Mouse (Mus musculus): ENCODE results near the gene Uri1. TPM values are rescaled to one million over a fixed set of nuclear protein-coding genes. Genes with fewer than 3 reads are reported as not detected.

Gene Uri1
- polyA plus RNA-seq, 1 experiment from 2014 or later: 27.5 TPM

- Histone ChIP-seq H3K4me1 (ENCODE audit: control insufficient read depth, insufficient read depth, low read length) (no peaks in the 10 kb centered on the region), H3K4me3 (replicated peaks; ENCODE audit: low read length) (no peak overlapping the region), H3K9me3 (replicated peaks; ENCODE audit: control insufficient read depth, low read length) (no peaks in the 10 kb centered on the region), H3K27ac (ENCODE audit: low read length) (no peak overlapping the region), H3K27me3 (ENCODE audit: control insufficient read depth, insufficient read depth, low read length) (no peaks in the 10 kb centered on the region), H3K4me2 (ENCODE audit: low read depth, low read length) (no peak overlapping the region), H3K36me3 (ENCODE audit: control insufficient read depth, insufficient read depth, low read length) (no peaks in the 10 kb centered on the region), H3K9ac (ENCODE audit: low read length) (no peak overlapping the region)
- WGBS: 73% methylated on average over 5 of the region's 5 CpGs
- ATAC-seq (ENCODE audit: insufficient read depth, low FRiP score): no peak
Observed at GRCm38 (mm10) chr7:38047229-38047628, 23.9 kb upstream of the Uri1 start.

DNA sequence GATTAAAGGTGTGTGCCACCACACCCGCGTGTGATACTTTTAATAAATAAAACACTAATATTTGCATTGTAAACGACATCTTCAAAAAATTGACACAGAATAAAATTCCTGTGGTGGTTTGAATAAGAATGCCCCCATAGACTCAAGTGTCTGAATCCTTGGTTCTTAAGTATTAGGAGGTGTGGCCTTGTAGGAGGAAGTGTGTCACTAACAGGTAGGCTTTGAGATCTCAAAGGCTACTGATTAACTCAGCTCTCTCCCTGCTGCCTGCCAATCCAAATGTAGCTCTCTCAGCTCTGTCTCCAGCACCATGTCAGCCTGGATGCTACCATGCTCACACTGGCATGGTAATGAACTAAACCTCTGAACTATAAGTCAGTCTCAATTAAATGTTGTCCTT is 17.9 kb upstream of the Uri1 start:
- Histone ChIP-seq H3K4me1 (ENCODE audit: control insufficient read depth, insufficient read depth, low read length) (no peaks in the 10 kb centered on the region), H3K27me3 (ENCODE audit: control insufficient read depth, insufficient read depth, low read length) (no peaks in the 10 kb centered on the region), H3K9me3 (replicated peaks; ENCODE audit: control insufficient read depth, low read length) (no peaks in the 10 kb centered on the region), H3K4me2 (ENCODE audit: low read depth, low read length) (no peak overlapping the region), H3K36me3 (ENCODE audit: control insufficient read depth, insufficient read depth, low read length) (no peaks in the 10 kb centered on the region), H3K4me3 (replicated peaks; ENCODE audit: low read length) (no peak overlapping the region), H3K27ac (ENCODE audit: low read length) (no peak overlapping the region), H3K9ac (ENCODE audit: low read length) (no peak overlapping the region)
- no peak for ATAC-seq (ENCODE audit: insufficient read depth, low FRiP score)
- WGBS: 70% methylated on average over 3 of the region's 3 CpGs

DNA sequence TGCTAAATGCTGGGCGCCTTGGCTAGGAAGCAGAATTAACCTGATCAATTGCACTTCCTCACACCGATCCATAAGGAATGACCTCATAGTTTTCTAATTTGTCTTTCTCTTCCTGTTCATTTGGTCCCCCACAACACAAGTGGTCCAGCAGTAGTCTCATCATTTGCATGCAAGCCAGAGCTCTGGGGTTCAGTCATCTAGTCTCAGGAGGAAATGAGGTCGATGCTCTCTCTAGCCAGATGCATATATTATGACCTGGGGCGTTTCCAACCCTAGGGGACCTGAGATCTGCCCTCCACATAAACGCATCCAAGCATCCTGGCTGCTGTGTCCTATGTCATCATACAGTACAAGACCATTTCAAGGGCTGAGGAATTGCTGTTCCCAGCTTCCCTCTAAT is 14.2 kb upstream of the Uri1 start:
- H3K4me1 ChIP-seq (ENCODE audit: control insufficient read depth, insufficient read depth, low read length): no peaks in the 10 kb centered on the region
- H3K27me3 ChIP-seq (ENCODE audit: control insufficient read depth, insufficient read depth, low read length): no peaks in the 10 kb centered on the region
- whole genome bisulfite sequencing: 78% methylated on average over 5 of the region's 5 CpGs
- H3K36me3 ChIP-seq (ENCODE audit: control insufficient read depth, insufficient read depth, low read length): no peaks in the 10 kb centered on the region
- no peak for ATAC-seq (ENCODE audit: insufficient read depth, low FRiP score)
- H3K4me3 ChIP-seq (replicated peaks; ENCODE audit: low read length): no peak overlapping the region
- no peak overlapping the region for H3K4me2 ChIP-seq (ENCODE audit: low read depth, low read length)
- no peaks in the 10 kb centered on the region for H3K9me3 ChIP-seq (replicated peaks; ENCODE audit: control insufficient read depth, low read length)
- H3K9ac ChIP-seq (ENCODE audit: low read length): no peak overlapping the region
- H3K27ac ChIP-seq (ENCODE audit: low read length): no peak overlapping the region

DNA sequence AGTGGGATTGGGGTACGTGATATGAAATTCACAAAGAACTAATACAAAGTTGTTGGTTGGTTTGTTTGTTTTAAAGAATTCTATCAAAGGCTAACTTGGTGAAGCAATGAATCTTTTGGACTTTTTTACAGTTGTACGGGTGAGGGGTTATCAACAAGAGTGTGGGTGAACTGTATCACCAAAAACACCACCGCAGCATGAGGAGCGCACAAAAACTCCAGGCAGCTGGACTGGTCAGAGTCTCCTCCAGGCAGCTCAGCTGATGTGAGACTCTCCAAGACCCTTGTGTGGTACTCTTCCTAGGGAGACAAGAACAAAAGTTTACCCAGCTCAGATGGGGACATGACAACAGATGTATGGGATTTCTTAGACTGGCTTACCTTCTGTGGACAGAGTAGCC is 7.8 kb upstream of the Uri1 start:
- no peak for ATAC-seq (ENCODE audit: insufficient read depth, low FRiP score)
- no peak overlapping the region for H3K27ac ChIP-seq (ENCODE audit: low read length)
- H3K4me2 ChIP-seq (ENCODE audit: low read depth, low read length): no peak overlapping the region
- peaks cover 2% of the 10 kb centered on the region; the same call in 1 of the 2 replicates for H3K4me1 ChIP-seq (ENCODE audit: control insufficient read depth, insufficient read depth, low read length)
- H3K9me3 ChIP-seq (replicated peaks; ENCODE audit: control insufficient read depth, low read length): no peaks in the 10 kb centered on the region
- no peak overlapping the region for H3K4me3 ChIP-seq (replicated peaks; ENCODE audit: low read length)
- no peaks in the 10 kb centered on the region for H3K36me3 ChIP-seq (ENCODE audit: control insufficient read depth, insufficient read depth, low read length)
- 75% methylated on average over 4 of the region's 4 CpGs for WGBS
- no peak overlapping the region for H3K9ac ChIP-seq (ENCODE audit: low read length)
- H3K27me3 ChIP-seq (ENCODE audit: control insufficient read depth, insufficient read depth, low read length): no peaks in the 10 kb centered on the region

DNA sequence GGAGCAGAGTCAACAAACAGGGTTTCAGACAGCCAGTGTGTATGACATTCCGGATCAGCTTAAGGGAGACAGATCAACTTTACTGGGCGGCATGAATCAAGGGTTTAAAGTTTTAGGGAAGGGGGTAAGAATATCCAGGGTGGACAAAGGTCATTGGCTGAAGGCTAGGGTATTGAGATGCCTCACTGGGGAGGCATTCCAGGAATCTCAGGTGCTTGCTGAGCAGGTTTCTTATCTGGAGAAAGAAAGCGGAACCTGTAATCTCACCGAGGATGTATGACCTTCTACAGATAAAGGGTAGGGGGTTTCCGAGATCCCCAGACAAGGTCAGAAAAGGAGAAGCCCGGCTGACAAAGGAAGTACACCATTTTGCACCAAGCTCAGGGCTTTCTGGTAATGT is 7.3 kb upstream of the Uri1 start:
- no peak overlapping the region for H3K4me2 ChIP-seq (ENCODE audit: low read depth, low read length)
- H3K27me3 ChIP-seq (ENCODE audit: control insufficient read depth, insufficient read depth, low read length): no peaks in the 10 kb centered on the region
- H3K27ac ChIP-seq (ENCODE audit: low read length): no peak overlapping the region
- no peaks in the 10 kb centered on the region for H3K36me3 ChIP-seq (ENCODE audit: control insufficient read depth, insufficient read depth, low read length)
- H3K9ac ChIP-seq (ENCODE audit: low read length): no peak overlapping the region
- 22% methylated on average over 6 of the region's 6 CpGs for WGBS
- no peak for ATAC-seq (ENCODE audit: insufficient read depth, low FRiP score)
- no peaks in the 10 kb centered on the region for H3K9me3 ChIP-seq (replicated peaks; ENCODE audit: control insufficient read depth, low read length)
- H3K4me1 ChIP-seq (ENCODE audit: control insufficient read depth, insufficient read depth, low read length): peaks cover 2% of the 10 kb centered on the region; the same call in 1 of the 2 replicates
- H3K4me3 ChIP-seq (replicated peaks; ENCODE audit: low read length): no peak overlapping the region

GRCm38 (mm10) chr7:38029986-38030385 is 6.6 kb upstream of the Uri1 start:
- WGBS: 17% methylated on average over 2 of the region's 2 CpGs
- no peak for ATAC-seq (ENCODE audit: insufficient read depth, low FRiP score)
- Histone ChIP-seq H3K4me1 (ENCODE audit: control insufficient read depth, insufficient read depth, low read length) (peaks cover 2% of the 10 kb centered on the region; the same call in 1 of the 2 replicates), H3K9me3 (replicated peaks; ENCODE audit: control insufficient read depth, low read length) (no peaks in the 10 kb centered on the region), H3K4me2 (ENCODE audit: low read depth, low read length) (no peak overlapping the region), H3K9ac (ENCODE audit: low read length) (no peak overlapping the region), H3K27me3 (ENCODE audit: control insufficient read depth, insufficient read depth, low read length) (no peaks in the 10 kb centered on the region), H3K4me3 (replicated peaks; ENCODE audit: low read length) (no peak overlapping the region), H3K36me3 (ENCODE audit: control insufficient read depth, insufficient read depth, low read length) (no peaks in the 10 kb centered on the region), H3K27ac (ENCODE audit: low read length) (no peak overlapping the region)

GRCm38 (mm10) chr7:38029083-38029482 is 5.7 kb upstream of the Uri1 start:
- H3K4me3 ChIP-seq (replicated peaks; ENCODE audit: low read length): no peak overlapping the region
- no peak overlapping the region for H3K9ac ChIP-seq (ENCODE audit: low read length)
- H3K27me3 ChIP-seq (ENCODE audit: control insufficient read depth, insufficient read depth, low read length): no peaks in the 10 kb centered on the region
- H3K27ac ChIP-seq (ENCODE audit: low read length): no peak overlapping the region
- no peaks in the 10 kb centered on the region for H3K9me3 ChIP-seq (replicated peaks; ENCODE audit: control insufficient read depth, low read length)
- ATAC-seq (ENCODE audit: insufficient read depth, low FRiP score): no peak
- no peak overlapping the region for H3K4me2 ChIP-seq (ENCODE audit: low read depth, low read length)
- peaks cover 2% of the 10 kb centered on the region; the same call in 1 of the 2 replicates for H3K4me1 ChIP-seq (ENCODE audit: control insufficient read depth, insufficient read depth, low read length)
- H3K36me3 ChIP-seq (ENCODE audit: control insufficient read depth, insufficient read depth, low read length): no peaks in the 10 kb centered on the region
- 43% methylated on average over 5 of the region's 5 CpGs for WGBS

DNA sequence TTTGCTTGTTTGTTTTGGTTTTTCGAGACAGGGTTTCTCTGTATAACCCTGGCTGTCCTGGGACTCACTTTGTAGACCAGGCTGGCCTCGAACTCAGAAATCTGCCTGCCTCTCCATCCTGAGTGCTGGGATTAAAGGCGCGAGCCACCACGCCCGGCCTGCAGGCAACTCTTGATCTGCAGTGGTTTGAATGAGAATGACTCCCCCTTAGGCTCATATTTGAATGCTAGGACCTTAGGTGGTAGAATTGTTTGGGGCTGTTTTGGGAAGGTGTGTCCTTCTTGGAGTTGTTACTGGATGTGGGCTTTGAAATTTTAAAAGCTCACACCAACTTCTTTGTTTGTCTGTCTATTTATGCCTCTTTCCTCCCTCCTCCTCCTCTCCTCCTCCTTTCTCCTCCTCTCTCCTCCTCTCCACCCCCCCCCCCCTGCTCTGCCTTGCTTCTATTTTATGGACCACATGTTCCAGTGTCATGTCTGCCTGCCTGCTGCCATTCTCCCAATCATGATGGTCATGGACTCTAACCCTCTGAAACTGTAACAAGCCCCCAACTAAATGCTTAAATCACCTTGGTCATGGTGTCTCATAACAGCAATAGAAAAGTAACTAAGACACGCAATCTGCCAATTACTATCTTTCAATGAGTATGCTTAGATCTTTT is 4.7 kb upstream of the Uri1 start:
- Histone ChIP-seq H3K36me3 (ENCODE audit: control insufficient read depth, insufficient read depth, low read length) (no peaks in the 10 kb centered on the region), H3K27me3 (ENCODE audit: control insufficient read depth, insufficient read depth, low read length) (no peaks in the 10 kb centered on the region), H3K9me3 (replicated peaks; ENCODE audit: control insufficient read depth, low read length) (no peaks in the 10 kb centered on the region), H3K9ac (ENCODE audit: low read length) (no peak overlapping the region), H3K4me1 (ENCODE audit: control insufficient read depth, insufficient read depth, low read length) (peaks cover 2% of the 10 kb centered on the region; the same call in 1 of the 2 replicates), H3K27ac (ENCODE audit: low read length) (no peak overlapping the region), H3K4me2 (ENCODE audit: low read depth, low read length) (no peak overlapping the region), H3K4me3 (replicated peaks; ENCODE audit: low read length) (no peak overlapping the region)
- 81% methylated on average over 7 of the region's 7 CpGs for WGBS
- no peak for ATAC-seq (ENCODE audit: insufficient read depth, low FRiP score)

DNA sequence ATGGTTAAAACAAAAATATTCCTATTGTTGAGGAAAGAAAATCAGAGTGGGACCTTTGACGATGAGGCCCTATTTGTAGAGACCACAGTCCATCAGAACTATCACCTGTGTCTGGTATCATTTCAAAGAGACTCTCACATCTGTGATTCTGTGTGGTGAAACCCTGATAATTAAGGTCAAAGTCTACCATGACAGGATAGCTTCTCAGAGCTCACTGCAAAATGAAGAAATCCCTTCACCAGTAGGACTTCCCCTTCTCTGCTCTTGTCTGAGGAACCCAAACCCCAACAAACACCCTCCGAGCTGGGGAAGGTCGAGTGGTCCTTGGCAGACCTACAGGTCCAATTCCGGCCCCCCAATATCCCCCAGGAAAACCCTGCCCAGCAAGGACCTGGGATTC is 1.5 kb upstream of the Uri1 start:
- Histone ChIP-seq H3K36me3 (ENCODE audit: control insufficient read depth, insufficient read depth, low read length) (no peaks in the 10 kb centered on the region), H3K27me3 (ENCODE audit: control insufficient read depth, insufficient read depth, low read length) (no peaks in the 10 kb centered on the region), H3K9me3 (replicated peaks; ENCODE audit: control insufficient read depth, low read length) (no peaks in the 10 kb centered on the region), H3K27ac (ENCODE audit: low read length) (no peak overlapping the region), H3K4me3 (replicated peaks; ENCODE audit: low read length) (no peak overlapping the region), H3K4me2 (ENCODE audit: low read depth, low read length) (no peak overlapping the region), H3K4me1 (ENCODE audit: control insufficient read depth, insufficient read depth, low read length) (no peaks in the 10 kb centered on the region), H3K9ac (ENCODE audit: low read length) (no peak overlapping the region)
- 74% methylated on average over 4 of the region's 4 CpGs for WGBS
- no peak for ATAC-seq (ENCODE audit: insufficient read depth, low FRiP score)
